Mouse (Mus musculus): ENCODE measurements around the gene Zfp964. TPM values are rescaled to one million over a fixed set of nuclear protein-coding genes. Genes with fewer than 3 reads are reported as not detected.

The Zfp964 gene
- polyA plus RNA-seq, 2 experiments, result 0.15 to 0.32 TPM

- no peak overlapping the region for H3K27ac ChIP-seq
- ATAC-seq (ENCODE audit: insufficient read depth) (no peak), DNase-seq (ENCODE audit: low read depth in 3 of 3, low spot score in 3 of 3) (no peak)
- no peak overlapping the region for H3K4me2 ChIP-seq (ENCODE audit: low read depth)
- no peak for TF ChIP-seq EP300 (IDR thresholded peaks at IDR 0.05; ENCODE audit: low read depth)
- no peak for TF ChIP-seq CTCF (IDR thresholded peaks at IDR 0.05; ENCODE audit: low read depth)
- H3K4me1 ChIP-seq (replicated peaks; ENCODE audit: control insufficient read depth in 2 of 2, insufficient read depth in 2 of 2, low read length in 1 of 2), result peaks cover 3 to 10% of the 10 kb centered on the region in 2 experiments
- 53% methylated on average over 8 of the region's 8 CpGs for WGBS (ENCODE audit: insufficient replicate concordance)
- H3K27me3 ChIP-seq (ENCODE audit: control insufficient read depth, insufficient read depth, low read length), result no peaks in the 10 kb centered on the region
- no peak overlapping the region for H3K9ac ChIP-seq (replicated peaks)
- peaks cover 28% of the 10 kb centered on the region for H3K36me3 ChIP-seq (replicated peaks; ENCODE audit: control insufficient read depth, insufficient read depth, low read depth)
- no peaks in the 10 kb centered on the region for H3K9me3 ChIP-seq (ENCODE audit: control insufficient read depth, low read length)
- H3K4me3 ChIP-seq (ENCODE audit: insufficient read depth in 1 of 2, low read depth in 2 of 2, low read length in 2 of 2), result no peak overlapping the region
Measured at GRCm38 (mm10) chr8:69713516-69713915, 59.2 kb downstream of the Zfp964 start.

DNA sequence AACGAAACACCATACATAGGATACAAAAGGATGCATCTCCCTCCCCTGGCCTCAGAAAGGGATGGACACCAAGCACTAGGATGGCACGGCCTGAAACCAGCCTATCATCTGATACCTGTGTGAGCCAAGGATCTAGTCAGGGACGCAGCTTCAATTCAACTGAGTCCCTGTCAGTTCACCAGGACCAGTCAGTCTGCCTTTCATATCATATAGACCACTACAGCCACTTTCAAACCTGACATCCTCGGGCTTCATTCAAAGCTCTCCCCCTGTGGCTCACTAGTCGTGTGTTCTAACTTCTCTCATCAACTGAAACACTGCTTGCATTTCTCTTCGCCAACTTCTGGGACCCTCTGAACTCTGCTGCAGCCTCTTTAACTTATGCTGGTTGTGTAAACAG, 61.1 kb downstream of the Zfp964 start:
- peaks cover 3 to 10% of the 10 kb centered on the region in 2 experiments for H3K4me1 ChIP-seq (replicated peaks; ENCODE audit: control insufficient read depth in 2 of 2, insufficient read depth in 2 of 2, low read length in 1 of 2)
- H3K4me2 ChIP-seq (ENCODE audit: low read depth), result peak overlapping the region; percentile 66
- H3K9ac ChIP-seq (replicated peaks), result peak overlapping the region; percentile 46
- peak overlapping the region; percentile 8 to 96; a peak in 3 of 4 replicates for H3K4me3 ChIP-seq (ENCODE audit: insufficient read depth in 1 of 2, low read depth in 2 of 2, low read length in 2 of 2)
- no peak overlapping the region for H3K27ac ChIP-seq
- peaks cover 11% of the 10 kb centered on the region for H3K36me3 ChIP-seq (replicated peaks; ENCODE audit: control insufficient read depth, insufficient read depth, low read depth)
- no peak for DNase-seq (ENCODE audit: low read depth in 3 of 3, low spot score in 3 of 3)
- no peak for TF ChIP-seq EP300 (IDR thresholded peaks at IDR 0.05; ENCODE audit: low read depth)
- no peak for TF ChIP-seq CTCF (IDR thresholded peaks at IDR 0.05; ENCODE audit: low read depth)
- ATAC-seq (ENCODE audit: insufficient read depth), result no peak
- no peaks in the 10 kb centered on the region for H3K27me3 ChIP-seq (ENCODE audit: control insufficient read depth, insufficient read depth, low read length)
- H3K9me3 ChIP-seq (ENCODE audit: control insufficient read depth, low read length), result no peaks in the 10 kb centered on the region
- WGBS (ENCODE audit: insufficient replicate concordance), result 72% methylated on average over 6 of the region's 6 CpGs

Other genes starting within 250 kb of the Zfp964 start
- not detected in 2 replicates for gene Gm9495, start 200.9 kb upstream of the Zfp964 start, polyA plus RNA-seq (2012; rRNA removed)
- not detected in 2 replicates for gene Gm9495, start 200.9 kb upstream of the Zfp964 start, polyA plus RNA-seq (2014; fragmentation: Nextera tagmentation; extraction: Ambion mirVana)
- gene Gm7697, start 131.5 kb upstream of the Zfp964 start, polyA plus RNA-seq (2012; rRNA removed), result not detected in 2 replicates
- gene Gm7697, start 131.5 kb upstream of the Zfp964 start, polyA plus RNA-seq (2014; fragmentation: Nextera tagmentation; extraction: Ambion mirVana), result not detected in 2 replicates
- gene Zfp868, start 28.9 kb upstream of the Zfp964 start, polyA plus RNA-seq (2012; rRNA removed), result 3.4 and 4.1 TPM in 2 replicates
- gene Zfp868, start 28.9 kb upstream of the Zfp964 start, polyA plus RNA-seq (2014; fragmentation: Nextera tagmentation; extraction: Ambion mirVana), result 5.1 and 5.9 TPM in 2 replicates
- gene Zfp869, start 56.2 kb downstream of the Zfp964 start, polyA plus RNA-seq (2012; rRNA removed), result 2.7 and 4.9 TPM in 2 replicates
- 10.0 and 12.3 TPM in 2 replicates for gene Zfp869, start 56.2 kb downstream of the Zfp964 start, polyA plus RNA-seq (2014; fragmentation: Nextera tagmentation; extraction: Ambion mirVana)
- gene Zfp963, start 95.5 kb downstream of the Zfp964 start, polyA plus RNA-seq (2012; rRNA removed), result 1.2 and 1.8 TPM in 2 replicates
- 1.9 and 2.0 TPM in 2 replicates for gene Zfp963, start 95.5 kb downstream of the Zfp964 start, polyA plus RNA-seq (2014; fragmentation: Nextera tagmentation; extraction: Ambion mirVana)
- gene Gm20422, start 120.4 kb downstream of the Zfp964 start, polyA plus RNA-seq (2012; rRNA removed), result 0.32 TPM in 1 of 2 replicates, not detected in the other
- gene Gm20422, start 120.4 kb downstream of the Zfp964 start, polyA plus RNA-seq (2014; fragmentation: Nextera tagmentation; extraction: Ambion mirVana), result 1.0 TPM in 1 of 2 replicates, not detected in the other
- gene Atp13a1, start 136.7 kb downstream of the Zfp964 start, polyA plus RNA-seq (2012; rRNA removed), result 19.6 and 24.5 TPM in 2 replicates
- 14.1 and 15.6 TPM in 2 replicates for gene Atp13a1, start 136.7 kb downstream of the Zfp964 start, polyA plus RNA-seq (2014; fragmentation: Nextera tagmentation; extraction: Ambion mirVana)
- gene Zfp866, start 136.7 kb downstream of the Zfp964 start, polyA plus RNA-seq (2012; rRNA removed), result 4.6 and 6.0 TPM in 2 replicates
- gene Zfp866, start 136.7 kb downstream of the Zfp964 start, polyA plus RNA-seq (2014; fragmentation: Nextera tagmentation; extraction: Ambion mirVana), result 5.8 and 7.2 TPM in 2 replicates
- 4.8 and 5.8 TPM in 2 replicates for gene Gmip, start 154.2 kb downstream of the Zfp964 start, polyA plus RNA-seq (2012; rRNA removed)
- 1.7 and 3.9 TPM in 2 replicates for gene Gmip, start 154.2 kb downstream of the Zfp964 start, polyA plus RNA-seq (2014; fragmentation: Nextera tagmentation; extraction: Ambion mirVana)
- gene Lpar2, start 167.9 kb downstream of the Zfp964 start, polyA plus RNA-seq (2012; rRNA removed), result 0.40 and 0.44 TPM in 2 replicates
- 0.04 and 0.06 TPM in 2 replicates for gene Lpar2, start 167.9 kb downstream of the Zfp964 start, polyA plus RNA-seq (2014; fragmentation: Nextera tagmentation; extraction: Ambion mirVana)
- gene Pbx4, start 178.0 kb downstream of the Zfp964 start, polyA plus RNA-seq (2012; rRNA removed), result 2.0 and 2.5 TPM in 2 replicates
- 1.7 and 3.7 TPM in 2 replicates for gene Pbx4, start 178.0 kb downstream of the Zfp964 start, polyA plus RNA-seq (2014; fragmentation: Nextera tagmentation; extraction: Ambion mirVana)
- gene Cilp2, start 233.2 kb downstream of the Zfp964 start, polyA plus RNA-seq (2012; rRNA removed), result 0.03 and 0.04 TPM in 2 replicates
- 0.03 TPM in 1 of 2 replicates, not detected in the other for gene Cilp2, start 233.2 kb downstream of the Zfp964 start, polyA plus RNA-seq (2014; fragmentation: Nextera tagmentation; extraction: Ambion mirVana)
- 0.41 and 0.50 TPM in 2 replicates for gene Tssk6, start 247.7 kb downstream of the Zfp964 start, polyA plus RNA-seq (2012; rRNA removed)
- gene Tssk6, start 247.7 kb downstream of the Zfp964 start, polyA plus RNA-seq (2014; fragmentation: Nextera tagmentation; extraction: Ambion mirVana), result 1.7 and 1.9 TPM in 2 replicates
- 26.2 and 44.8 TPM in 2 replicates for gene Ndufa13, start 248.1 kb downstream of the Zfp964 start, polyA plus RNA-seq (2012; rRNA removed)
- 109 and 113 TPM in 2 replicates for gene Ndufa13, start 248.1 kb downstream of the Zfp964 start, polyA plus RNA-seq (2014; fragmentation: Nextera tagmentation; extraction: Ambion mirVana)
- gene Yjefn3, start 248.2 kb downstream of the Zfp964 start, polyA plus RNA-seq (2012; rRNA removed), result 0.30 and 0.36 TPM in 2 replicates
- 0.77 and 0.79 TPM in 2 replicates for gene Yjefn3, start 248.2 kb downstream of the Zfp964 start, polyA plus RNA-seq (2014; fragmentation: Nextera tagmentation; extraction: Ambion mirVana)

All from liver, embryonic 14.5 days (tissue).